27 mouse cellular contexts compared by ENCODE assay signal in genomic region chr6:118533381-118533780, GRCm38 (mm10). TPM values are rescaled to one million over a fixed set of nuclear protein-coding genes. Genes with fewer than 3 reads are reported as not detected.
DNase-seq lines count a peak whose midpoint lies in the region; ATAC-seq and TF ChIP-seq lines count a peak whose summit lies in the region.
"Had no signal": no experiment of that assay in that cellular context is flagged by ENCODE, and none has a peak within 500 bp of the region (broad histone marks: within the 10 kb centered on the region; RNA-seq: fewer than 3 reads in every experiment).

No protein-coding gene starts in this region.

- no peak overlapping the region for H3K9ac ChIP-seq in ES-E14 (ENCODE audit: insufficient read depth, low read depth, low read length, poor library complexity, severe bottlenecking)
- H3K9ac ChIP-seq: embryonic facial prominence, embryonic 12.5 days; embryonic facial prominence, embryonic 15.5 days; forebrain, postnatal 0 days; hindbrain, embryonic 12.5 days; hindbrain, embryonic 15.5 days; intestine, embryonic 15.5 days had no signal

- no peaks in the 10 kb centered on the region for H3K9me3 ChIP-seq in ES-E14 (ENCODE audit: control insufficient read depth, insufficient read depth, low read depth, low read length)
- H3K9me3 ChIP-seq: embryonic facial prominence, embryonic 12.5 days; embryonic facial prominence, embryonic 15.5 days; hindbrain, embryonic 12.5 days; hindbrain, embryonic 15.5 days; intestine, embryonic 15.5 days had no signal

- TF ChIP-seq CTCF in testis, adult 2 months (IDR thresholded peaks at IDR 0.05; ENCODE audit: control insufficient read depth, insufficient read depth, insufficient replicate concordance, low read depth, low read length), result no peak

- H3K27me3 ChIP-seq in testis, adult 2 months (ENCODE audit: control insufficient read depth, insufficient read depth, low read length), result no peaks in the 10 kb centered on the region
- H3K27me3 ChIP-seq: embryonic facial prominence, embryonic 12.5 days; embryonic facial prominence, embryonic 15.5 days; hindbrain, embryonic 12.5 days; hindbrain, embryonic 15.5 days; intestine, embryonic 15.5 days had no signal

- no peak for ATAC-seq in megakaryocyte-erythroid progenitor cell, adult 5-6 weeks (replicated peaks; ENCODE audit: low FRiP score, low TSS enrichment, poor library complexity, severe bottlenecking)
- ATAC-seq: activated CD4-positive, CD25-positive, alpha-beta regulatory T cell, adult 4 months; CD4-positive, CD25-positive, alpha-beta regulatory T cell, adult 4 months; forebrain, embryonic 14.5 days; forebrain, postnatal 0 days; intestine, embryonic 15.5 days had no signal

- peak overlapping the region; percentile 22; the same call in 1 of the 2 replicates for H3K4me3 ChIP-seq in testis, adult 2 months (ENCODE audit: control insufficient read depth, low read depth, low read length)
- H3K4me3 ChIP-seq in ES-E14 (ENCODE audit: insufficient read depth in 1 of 2, low read depth in 1 of 2, low read length in 2 of 2, poor library complexity in 1 of 2, severe bottlenecking in 1 of 2), result peak overlapping the region in 1 of 2 experiments; percentile 62; a peak in 2 of 4 replicates
- H3K4me3 ChIP-seq: embryonic facial prominence, embryonic 12.5 days; embryonic facial prominence, embryonic 15.5 days; gastrocnemius, adult 2 months; heart, adult 2 months; heart, embryonic 10.5 days; hindbrain, embryonic 12.5 days; hindbrain, embryonic 15.5 days; intestine, embryonic 15.5 days had no signal

- in situ Hi-C loops in ES-E14 (cut with MboI; ENCODE audit: low sequenced_read_pairs in 2 of 2, unreplicated experiment in 2 of 2), result no loop called here

- no peak overlapping the region for H3K27ac ChIP-seq in testis, adult 2 months (ENCODE audit: control insufficient read depth, insufficient read depth, low read depth, low read length)
- H3K27ac ChIP-seq in ES-E14 (ENCODE audit: insufficient read depth, low read depth, low read length, poor library complexity, severe bottlenecking), result no peak overlapping the region
- H3K27ac ChIP-seq: embryonic facial prominence, embryonic 12.5 days; embryonic facial prominence, embryonic 15.5 days; gastrocnemius, adult 2 months; heart, adult 2 months; heart, embryonic 10.5 days; hindbrain, embryonic 12.5 days; hindbrain, embryonic 15.5 days; intestine, embryonic 15.5 days had no signal

- no peak for TF ChIP-seq POLR2A in testis, adult 2 months (IDR thresholded peaks at IDR 0.05; ENCODE audit: control insufficient read depth, low read depth, low read length)

- no peaks in the 10 kb centered on the region; the same call in 1 of the 2 replicates for H3K4me1 ChIP-seq in testis, adult 2 months (ENCODE audit: control insufficient read depth, insufficient read depth, low read length)
- peaks cover 0 to 5% of the 10 kb centered on the region in 2 experiments; a peak in 2 of 4 replicates for H3K4me1 ChIP-seq in ES-E14 (ENCODE audit: control insufficient read depth in 2 of 2, insufficient read depth in 2 of 2, low read length in 2 of 2, poor library complexity in 1 of 2)
- H3K4me1 ChIP-seq: embryonic facial prominence, embryonic 12.5 days; embryonic facial prominence, embryonic 15.5 days; heart, embryonic 10.5 days; hindbrain, embryonic 12.5 days; hindbrain, embryonic 15.5 days; intestine, embryonic 15.5 days had no signal

- H3K36me3 ChIP-seq in testis, adult 2 months (ENCODE audit: control insufficient read depth, insufficient read depth, low read length), result no peaks in the 10 kb centered on the region
- H3K36me3 ChIP-seq in ES-E14 (ENCODE audit: control insufficient read depth, insufficient read depth, low read length, poor library complexity, severe bottlenecking), result peaks cover 4% of the 10 kb centered on the region

- DNase-seq in testis, postnatal 10 days (ENCODE audit: low spot score), result no peak
- DNase-seq in ES-E14 (ENCODE audit: low read depth, low spot score), result peak; percentile 42
- peak; percentile 84 for DNase-seq in ZHBTc4 (ENCODE audit: low read depth, low spot score)
- no peak for DNase-seq in left cerebral cortex, adult 18-20 months (ENCODE audit: low spot score in 2 of 2)
- no peak for DNase-seq in B cell, adult 2 months
- DNase-seq: adrenal gland, adult 8-10 months; adrenal gland, postnatal 25 days; cerebellum, adult 18-20 months; cerebellum, adult 9-11 months; cerebellum, postnatal 25 days; forebrain, postnatal 0 days; gastrocnemius, adult 2 months; gastrocnemius, postnatal 25 days; heart, adult 2 months; kidney, adult 11 months had no signal

TF ChIP-seq in ES-E14, 5 proteins besides CTCF, POLR2A, EP300 and RAD21:
- peak; percentile 97 for TF ChIP-seq ZNF384 (IDR thresholded peaks at IDR 0.05; ENCODE audit: low read depth, low read length)
- no peak for TF ChIP-seq MAFK (IDR thresholded peaks at IDR 0.05; ENCODE audit: insufficient read depth, low read depth, low read length)
- TF ChIP-seq ZC3H11A (IDR thresholded peaks at IDR 0.05; ENCODE audit: borderline replicate concordance, low read depth, low read length), result no peak
TF ChIP-seq in ES-E14: peak in this region for 1.

RNA-seq across cellular contexts. Expression of gene Ankrd26, which starts 28.6 kb away (rescaled TPM):
- polyA plus RNA-seq in testis, adult 2 months (2012; rRNA removed), result 0.94 and 1.2 TPM in 2 replicates
- 14.1 and 15.4 TPM in 2 replicates for total RNA-seq in ES-E14 (2012; rRNA removed)
- 10 to 100 TPM; 11.5 to 13.2 TPM for total RNA-seq in left cerebral cortex, adult 18-20 months (2021)
- 14.8 and 19.2 TPM in 2 replicates for total RNA-seq in megakaryocyte-erythroid progenitor cell, adult 5-6 weeks (2014; fragmentation: Nextera tagmentation)
- 30.7 and 39.6 TPM in 2 replicates for total RNA-seq in megakaryocyte-erythroid progenitor cell, adult 5-6 weeks (2017)

RNA-seq across cellular contexts. Expression of gene Zfp9, which starts 54.3 kb away (rescaled TPM):
- 0.32 and 0.44 TPM in 2 replicates for polyA plus RNA-seq in testis, adult 2 months (2012; rRNA removed)
- 0.16 and 0.89 TPM in 2 replicates for total RNA-seq in ES-E14 (2012; rRNA removed)
- 10 to 100 TPM; 17.6 to 17.9 TPM for total RNA-seq in left cerebral cortex, adult 18-20 months (2021)
- total RNA-seq in megakaryocyte-erythroid progenitor cell, adult 5-6 weeks (2014; fragmentation: Nextera tagmentation), result 0.59 TPM in 1 of 2 replicates, not detected in the other
- total RNA-seq in megakaryocyte-erythroid progenitor cell, adult 5-6 weeks (2017), result 0.38 and 0.42 TPM in 2 replicates
- total RNA-seq: hematopoietic stem cell, adult 5-6 weeks had no signal
- polyA plus RNA-seq: activated CD4-positive, CD25-positive, alpha-beta regulatory T cell, adult 4 months had no signal

Comparison
In these comparisons a context has a peak if more than half of its experiments do, and no peak if none do; other contexts are left out.
1. DNase-seq: peak in ES-E14 (single experiment) and ZHBTc4 (single experiment); none in testis, postnatal 10 days (single experiment), left cerebral cortex, adult 18-20 months (0 of 2) and B cell, adult 2 months (0 of 2).